Mouse (Mus musculus) lung, embryonic 16.5 days (tissue): ENCODE data around the gene Cldn7. TPM values are rescaled to one million over a fixed set of nuclear protein-coding genes. Genes with fewer than 3 reads are reported as not detected.
"Not testable (repeated sequence)": the region's sequence is repeated elsewhere in the genome, so short reads cannot be mapped to it uniquely, and the experiment has no call there.

ENCODE experiments used
- ATAC-seq: fragments of 200-750 bp; cut with Nextera tagmentation; 2 replicates; pipeline ENCODE4 v1.8.0; 2017; ENCODE audit warnings: low read depth, mild to moderate bottlenecking, moderate library complexity
- H3K27ac ChIP-seq: fragments of 300-500 bp; sonication (generic); 2 replicates; pipeline ENCODE4 v1.5.1; 2014; ENCODE audit warnings: mild to moderate bottlenecking, control low read depth, low read length
- H3K27me3 ChIP-seq: fragments of 300-500 bp; sonication (generic); 2 replicates; pipeline ENCODE4 v1.6.1; 2014; ENCODE audit warnings: low read depth, low read length, mixed read lengths; ENCODE audit not compliant: control insufficient read depth, insufficient read depth
- H3K36me3 ChIP-seq: fragments of 300-500 bp; sonication (generic); 2 replicates; pipeline ENCODE4 v1.6.1; 2014; ENCODE audit warnings: low read length; ENCODE audit not compliant: control insufficient read depth, insufficient read depth
- H3K4me1 ChIP-seq: fragments of 300-500 bp; sonication (generic); replicated peaks from 2 replicates; pipeline ENCODE4 v1.6.1; 2014; ENCODE audit warnings: low read length, mixed read lengths; ENCODE audit not compliant: control insufficient read depth, insufficient read depth
- H3K4me2 ChIP-seq: fragments of 300-500 bp; sonication (generic); 2 replicates; pipeline ENCODE4 v1.6.1; 2014; ENCODE audit warnings: low read depth, low read length, control low read depth
- H3K4me3 ChIP-seq: fragments of 300-500 bp; sonication (generic); 2 replicates; pipeline ENCODE4 v1.5.1; 2014; ENCODE audit warnings: mild to moderate bottlenecking, low read length, control low read depth
- H3K9ac ChIP-seq: fragments of 300-500 bp; sonication (generic); 2 replicates; pipeline ENCODE4 v1.6.1; 2014; ENCODE audit warnings: low read length, control low read depth
- H3K9me3 ChIP-seq: fragments of 300-500 bp; sonication (generic); 2 replicates; pipeline ENCODE4 v1.6.1; 2016; ENCODE audit warnings: low read length; ENCODE audit not compliant: control insufficient read depth
- WGBS: fragments of 180-500 bp; shearing (Covaris S2); extraction: QIAGEN DNeasy Blood & Tissue Kit; methylation state at CpG from one replicate; pipeline ENCODE4 v1.1.7; 2014; 5-methylcytosine and 5-hydroxymethylcytosine counted together
- microRNA counts: library from miRNA; unstranded; fragments of <30 nt; microRNA quantifications from one replicate; lab custom pipeline; 2016
- microRNA-seq: library from miRNA; unstranded; fragments of <30 nt; microRNA quantifications from one replicate; pipeline ENCODE4, GENCODE M21; 2016
- polyA plus RNA-seq: library from polyadenylated mRNA; unstranded; fragments of >200 nt; fragmentation: Nextera tagmentation; extraction: Ambion mirVana; gene quantifications from 2 replicates; pipeline ENCODE4 v1.2.1, GENCODE M21; 2015

The Cldn7 gene
- polyA plus RNA-seq, 1 experiment from 2014 or later = 172 TPM

GRCm38 (mm10) chr11:70013408-70013807 is 48.8 kb downstream of the Cldn7 start:
- H3K27me3 ChIP-seq = no peaks in the 10 kb centered on the region
- ATAC-seq = no peak
- no peak overlapping the region for H3K9ac ChIP-seq
- no peak overlapping the region for H3K27ac ChIP-seq
- H3K4me1 ChIP-seq = peaks cover 18% of the 10 kb centered on the region
- H3K4me2 ChIP-seq = no peak overlapping the region
- no peak overlapping the region for H3K4me3 ChIP-seq
- H3K36me3 ChIP-seq = peaks cover 40% of the 10 kb centered on the region
- 81% methylated on average over 3 of the region's 3 CpGs for WGBS
- no peaks in the 10 kb centered on the region for H3K9me3 ChIP-seq

GRCm38 (mm10) chr11:70014051-70014450 is 49.5 kb downstream of the Cldn7 start:
- no peak for ATAC-seq
- Histone ChIP-seq H3K4me1 (peaks cover 23% of the 10 kb centered on the region), H3K27ac (no peak overlapping the region), H3K36me3 (peaks cover 34% of the 10 kb centered on the region), H3K9me3 (no peaks in the 10 kb centered on the region), H3K9ac (no peak overlapping the region), H3K27me3 (no peaks in the 10 kb centered on the region), H3K4me2 (no peak overlapping the region; the same call in 1 of the 2 replicates), H3K4me3 (no peak overlapping the region; the same call in 1 of the 2 replicates)
- 45% methylated on average over 5 of the region's 5 CpGs for WGBS

- peak within 1 kb of the TSS; percentile 89 for H3K4me2 ChIP-seq
- peak within 1 kb of the TSS; percentile 79 for H3K9ac ChIP-seq
- H3K4me3 ChIP-seq = peak within 1 kb of the TSS; percentile 74
- peaks cover 26% of the 10 kb centered on the region for H3K36me3 ChIP-seq
- H3K27me3 ChIP-seq = no peaks in the 10 kb centered on the region
- H3K9me3 ChIP-seq = no peaks in the 10 kb centered on the region
- peak within 1 kb of the TSS; percentile 57 for H3K27ac ChIP-seq
- peaks cover 33% of the 10 kb centered on the region for H3K4me1 ChIP-seq
- WGBS = under 1% methylated on average over 35 of the region's 35 CpGs
- ATAC-seq = peak; percentile 85
These were observed 50.4 kb downstream of the Cldn7 start, which contains the start of gene Acadvl for GRCm38 (mm10) chr11:70014880-70015558. TSS of gene Acadvl (minus strand) at chr11:70015411.

GRCm38 (mm10) chr11:70015677-70016076 is 51.1 kb downstream of the Cldn7 start:
- ATAC-seq = no peak
- H3K4me2 ChIP-seq = peak overlapping the region; percentile 89
- peak overlapping the region; percentile 74 for H3K4me3 ChIP-seq
- no peak overlapping the region for H3K27ac ChIP-seq
- no peaks in the 10 kb centered on the region for H3K9me3 ChIP-seq
- 62% methylated on average over 6 of the region's 6 CpGs for WGBS
- H3K36me3 ChIP-seq = peaks cover 20% of the 10 kb centered on the region
- no peaks in the 10 kb centered on the region for H3K27me3 ChIP-seq
- H3K4me1 ChIP-seq = peaks cover 39% of the 10 kb centered on the region
- H3K9ac ChIP-seq = 0 out of 2 replicates have a peak overlapping the region, but pooled peaks have one; percentile 79

- ATAC-seq, H3K4me2 ChIP-seq, H3K9ac ChIP-seq, H3K27ac ChIP-seq, H3K9me3 ChIP-seq, H3K27me3 ChIP-seq, H3K4me3 ChIP-seq: not testable (repeated sequence)
- H3K36me3 ChIP-seq = peaks cover 16% of the 10 kb centered on the region
- H3K4me1 ChIP-seq = peaks cover 40% of the 10 kb centered on the region
- WGBS = 68% methylated on average over 2 of the region's 2 CpGs
These were observed 51.6 kb downstream of the Cldn7 start for GRCm38 (mm10) chr11:70016177-70016576.

- peak within 1 kb of the TSS; percentile 84 for H3K9ac ChIP-seq
- H3K4me3 ChIP-seq = no peak within 1 kb of the TSS
- peaks cover 11% of the 10 kb centered on the region for H3K36me3 ChIP-seq
- 62% methylated on average over 3 of the region's 3 CpGs for WGBS
- H3K27ac ChIP-seq = peak within 1 kb of the TSS; percentile 16; the same call in 1 of the 2 replicates
- no peaks in the 10 kb centered on the region for H3K27me3 ChIP-seq
- ATAC-seq = no peak
- no peaks in the 10 kb centered on the region for H3K9me3 ChIP-seq
- H3K4me2 ChIP-seq = peak within 1 kb of the TSS; percentile 92
- H3K4me1 ChIP-seq = peaks cover 44% of the 10 kb centered on the region
These were observed 52.1 kb downstream of the Cldn7 start, which contains the start of gene Dlg4 for GRCm38 (mm10) chr11:70016669-70017068. TSS of gene Dlg4 (plus strand) at chr11:70016942.

- Histone ChIP-seq H3K4me2 (peak overlapping the region; percentile 92; the same call in 1 of the 2 replicates), H3K9me3 (no peaks in the 10 kb centered on the region), H3K36me3 (peaks cover 6% of the 10 kb centered on the region), H3K9ac (peak overlapping the region; percentile 84), H3K4me3 (no peak overlapping the region), H3K27me3 (no peaks in the 10 kb centered on the region), H3K4me1 (peaks cover 45% of the 10 kb centered on the region), H3K27ac (no peak overlapping the region)
- no peak for ATAC-seq
- WGBS = 37% methylated on average over 7 of the region's 7 CpGs
These were observed 52.7 kb downstream of the Cldn7 start for GRCm38 (mm10) chr11:70017199-70017767.

MicroRNA genes within 50 kb of the gene (microRNA counts, 519-probe panel; counts per million panel counts)
- microRNA mmu-miR-324-3p (lab: Ali Mortazavi, UCI) (not detected), microRNA mmu-miR-324-5p (lab: Ali Mortazavi, UCI) (3,314 counts per million, percentile 65 among the panel's probes with 10 or more counts)

Small RNAs within 50 kb of the gene (microRNA-seq; reads per million reads assigned to microRNA genes)
- not detected for gene Gm44349
- gene Mir324 = 2,234 reads per million, percentile 83 among the genes with 10 or more reads in this experiment

Other genes with a start within 250 kb of the Cldn7 start
- 24.1 and 25.3 TPM in 2 replicates for gene Polr2a, start 206.1 kb upstream of the Cldn7 start, polyA plus RNA-seq
- gene Slc35g3, start 202.8 kb upstream of the Cldn7 start, polyA plus RNA-seq = 0.36 and 0.64 TPM in 2 replicates
- gene Zbtb4, start 198.9 kb upstream of the Cldn7 start, polyA plus RNA-seq = 3.5 and 4.9 TPM in 2 replicates
- 18.6 and 20.7 TPM in 2 replicates for gene Chrnb1, start 168.8 kb upstream of the Cldn7 start, polyA plus RNA-seq
- 1.0 and 1.7 TPM in 2 replicates for gene Fgf11, start 162.9 kb upstream of the Cldn7 start, polyA plus RNA-seq
- 6.5 and 8.6 TPM in 2 replicates for gene Tmem102, start 159.2 kb upstream of the Cldn7 start, polyA plus RNA-seq
- gene Gm39566, start 149.5 kb upstream of the Cldn7 start, polyA plus RNA-seq = not detected in 2 replicates
- not detected in 2 replicates for gene Spem2, start 146.3 kb upstream of the Cldn7 start, polyA plus RNA-seq
- not detected in 2 replicates for gene Spem1, start 142.6 kb upstream of the Cldn7 start, polyA plus RNA-seq
- 4.4 and 5.0 TPM in 2 replicates for gene Nlgn2, start 127.0 kb upstream of the Cldn7 start, polyA plus RNA-seq
- gene Tmem256, start 126.3 kb upstream of the Cldn7 start, polyA plus RNA-seq = 443 and 452 TPM in 2 replicates
- 115 and 137 TPM in 2 replicates for gene Plscr3, start 118.4 kb upstream of the Cldn7 start, polyA plus RNA-seq
- 10.8 and 11.8 TPM in 2 replicates for gene Tnk1, start 106.0 kb upstream of the Cldn7 start, polyA plus RNA-seq
- not detected in 2 replicates for gene Tmem95, start 86.8 kb upstream of the Cldn7 start, polyA plus RNA-seq
- gene Kctd11, start 83.4 kb upstream of the Cldn7 start, polyA plus RNA-seq = 10.9 and 11.4 TPM in 2 replicates
- 2.1 and 3.8 TPM in 2 replicates for gene Acap1, start 69.2 kb upstream of the Cldn7 start, polyA plus RNA-seq
- gene 2810408A11Rik, start 63.8 kb upstream of the Cldn7 start, polyA plus RNA-seq = 7.9 and 8.6 TPM in 2 replicates
- gene Neurl4, start 63.7 kb upstream of the Cldn7 start, polyA plus RNA-seq = 5.7 and 6.4 TPM in 2 replicates
- 85.1 and 87.8 TPM in 2 replicates for gene Gps2, start 50.9 kb upstream of the Cldn7 start, polyA plus RNA-seq
- 1,390 and 1,410 TPM in 2 replicates for gene Eif5a, start 42.8 kb upstream of the Cldn7 start, polyA plus RNA-seq
- 2.7 and 4.9 TPM in 2 replicates for gene Ybx2, start 29.0 kb upstream of the Cldn7 start, polyA plus RNA-seq
- gene Slc2a4, start 16.6 kb upstream of the Cldn7 start, polyA plus RNA-seq = 17.1 and 17.2 TPM in 2 replicates
- gene Ctdnep1, start 16.4 kb downstream of the Cldn7 start, polyA plus RNA-seq = 20.6 and 23.0 TPM in 2 replicates
- gene Elp5, start 17.7 kb downstream of the Cldn7 start, polyA plus RNA-seq = 98.4 and 99.2 TPM in 2 replicates
- gene Gabarap, start 26.4 kb downstream of the Cldn7 start, polyA plus RNA-seq = 515 and 536 TPM in 2 replicates
- 58.1 and 59.5 TPM in 2 replicates for gene Phf23, start 31.0 kb downstream of the Cldn7 start, polyA plus RNA-seq
- gene Dvl2, start 35.8 kb downstream of the Cldn7 start, polyA plus RNA-seq = 30.1 and 30.7 TPM in 2 replicates
- 90.0 and 92.0 TPM in 2 replicates for gene Acadvl, start 50.6 kb downstream of the Cldn7 start, polyA plus RNA-seq
- 5.5 and 7.9 TPM in 2 replicates for gene Dlg4, start 52.2 kb downstream of the Cldn7 start, polyA plus RNA-seq
- 0.18 TPM in 1 of 2 replicates, not detected in the other for gene Asgr1, start 89.3 kb downstream of the Cldn7 start, polyA plus RNA-seq
- gene Asgr2, start 127.9 kb downstream of the Cldn7 start, polyA plus RNA-seq = 0.30 TPM in 1 of 2 replicates, not detected in the other
- gene Mgl2, start 165.6 kb downstream of the Cldn7 start, polyA plus RNA-seq = 2.1 and 2.4 TPM in 2 replicates
- 0.79 and 1.6 TPM in 2 replicates for gene Clec10a, start 191.4 kb downstream of the Cldn7 start, polyA plus RNA-seq
- gene Slc16a11, start 248.0 kb downstream of the Cldn7 start, polyA plus RNA-seq = 0.48 and 1.1 TPM in 2 replicates